Mouse (Mus musculus): ENCODE data around the gene Rhot1. TPM values are rescaled to one million over a fixed set of nuclear protein-coding genes. Genes with fewer than 3 reads are reported as not detected.

Gene Rhot1
- total and polyA plus RNA-seq, 3 experiments: 38.7 to 60.7 (median 57.2) TPM

GRCm38 (mm10) chr11:80292463-80292862 lies 83.6 kb downstream of the Rhot1 start:
- 80% methylated on average over 7 of the region's 7 CpGs for WGBS
- no peak for DNase-seq
- Histone ChIP-seq H3K4me3 (no peak overlapping the region), H3K36me3 (ENCODE audit: control insufficient read depth, insufficient read depth, low read length) (no peaks in the 10 kb centered on the region), H3K27ac (no peak overlapping the region), H3K79me2 (replicated peaks; ENCODE audit: control insufficient read depth, insufficient read depth, low read length) (no peaks in the 10 kb centered on the region), H3K4me1 (ENCODE audit: control insufficient read depth, insufficient read depth, low read length) (peaks cover 9% of the 10 kb centered on the region), H3K9ac (ENCODE audit: low read depth, low read length) (no peak overlapping the region), H3K27me3 (ENCODE audit: control insufficient read depth, insufficient read depth, low read length) (no peaks in the 10 kb centered on the region)
- TF ChIP-seq CTCF (IDR thresholded peaks at IDR 0.05) (no peak), EP300 (IDR thresholded peaks at IDR 0.05; ENCODE audit: insufficient read depth, low read depth, low read length) (no peak), POLR2A (IDR thresholded peaks at IDR 0.05; ENCODE audit: insufficient read depth, low read depth, low read length) (no peak)
- intact Hi-C loops (cut with DNase I): no loop called here

- no peaks in the 10 kb centered on the region for H3K79me2 ChIP-seq (replicated peaks; ENCODE audit: control insufficient read depth, insufficient read depth, low read length)
- intact Hi-C loops (cut with DNase I): no loop called here
- no peak for DNase-seq
- TF ChIP-seq POLR2A (IDR thresholded peaks at IDR 0.05; ENCODE audit: insufficient read depth, low read depth, low read length) (no peak), CTCF (IDR thresholded peaks at IDR 0.05) (no peak), EP300 (IDR thresholded peaks at IDR 0.05; ENCODE audit: insufficient read depth, low read depth, low read length) (no peak)
- no peaks in the 10 kb centered on the region for H3K27me3 ChIP-seq (ENCODE audit: control insufficient read depth, insufficient read depth, low read length)
- no peaks in the 10 kb centered on the region for H3K36me3 ChIP-seq (ENCODE audit: control insufficient read depth, insufficient read depth, low read length)
- 37% methylated on average over 9 of the region's 9 CpGs for WGBS
- peaks cover 6% of the 10 kb centered on the region for H3K4me1 ChIP-seq (ENCODE audit: control insufficient read depth, insufficient read depth, low read length)
- no peak overlapping the region for H3K27ac ChIP-seq
- H3K4me3 ChIP-seq: no peak overlapping the region
- no peak overlapping the region for H3K9ac ChIP-seq (ENCODE audit: low read depth, low read length)
These were observed 86.2 kb downstream of the Rhot1 start for GRCm38 (mm10) chr11:80295066-80295465.

GRCm38 (mm10) chr11:80295785-80296184 lies 87.0 kb downstream of the Rhot1 start:
- 20% methylated on average over 14 of the region's 14 CpGs for whole genome bisulfite sequencing

GRCm38 (mm10) chr11:80299513-80300235 lies 90.9 kb downstream of the Rhot1 start:
- intact Hi-C loops (cut with DNase I): loop anchor here (2.0 to 5.0 kb wide), 2 partner anchors 13 to 53 kb away; no protein-coding TSS in a partner anchor
- 18% methylated on average over 12 of the region's 12 CpGs for WGBS
- Histone ChIP-seq H3K4me1 (ENCODE audit: control insufficient read depth, insufficient read depth, low read length) (peaks cover 4% of the 10 kb centered on the region), H3K4me3 (no peak overlapping the region), H3K36me3 (ENCODE audit: control insufficient read depth, insufficient read depth, low read length) (no peaks in the 10 kb centered on the region), H3K79me2 (replicated peaks; ENCODE audit: control insufficient read depth, insufficient read depth, low read length) (no peaks in the 10 kb centered on the region), H3K27me3 (ENCODE audit: control insufficient read depth, insufficient read depth, low read length) (no peaks in the 10 kb centered on the region), H3K27ac (no peak overlapping the region), H3K9ac (ENCODE audit: low read depth, low read length) (no peak overlapping the region)
- TF ChIP-seq POLR2A (IDR thresholded peaks at IDR 0.05; ENCODE audit: insufficient read depth, low read depth, low read length) (no peak), CTCF (IDR thresholded peaks at IDR 0.05) (no peak), EP300 (IDR thresholded peaks at IDR 0.05; ENCODE audit: insufficient read depth, low read depth, low read length) (no peak)
- no peak for DNase-seq

More at GRCm38 (mm10) chr11:80295785-80296184, 87.0 kb downstream of the Rhot1 start:
- intact Hi-C loops (cut with DNase I): no loop called here
- Histone ChIP-seq H3K79me2 (replicated peaks; ENCODE audit: control insufficient read depth, insufficient read depth, low read length) (no peaks in the 10 kb centered on the region), H3K4me3 (no peak overlapping the region), H3K27me3 (ENCODE audit: control insufficient read depth, insufficient read depth, low read length) (no peaks in the 10 kb centered on the region), H3K27ac (no peak overlapping the region), H3K36me3 (ENCODE audit: control insufficient read depth, insufficient read depth, low read length) (no peaks in the 10 kb centered on the region), H3K9ac (ENCODE audit: low read depth, low read length) (no peak overlapping the region), H3K4me1 (ENCODE audit: control insufficient read depth, insufficient read depth, low read length) (peaks cover 4% of the 10 kb centered on the region)
- DNase-seq: no peak
- TF ChIP-seq CTCF (IDR thresholded peaks at IDR 0.05) (no peak), POLR2A (IDR thresholded peaks at IDR 0.05; ENCODE audit: insufficient read depth, low read depth, low read length) (no peak), EP300 (IDR thresholded peaks at IDR 0.05; ENCODE audit: insufficient read depth, low read depth, low read length) (no peak)

- H3K4me3 ChIP-seq: peak within 1 kb of the TSS; percentile 79
- peaks cover 2% of the 10 kb centered on the region; the same call in 1 of the 2 replicates for H3K4me1 ChIP-seq (ENCODE audit: control insufficient read depth, insufficient read depth, low read length)
- no peaks in the 10 kb centered on the region for H3K27me3 ChIP-seq (ENCODE audit: control insufficient read depth, insufficient read depth, low read length)
- H3K79me2 ChIP-seq (replicated peaks; ENCODE audit: control insufficient read depth, insufficient read depth, low read length): no peaks in the 10 kb centered on the region
- intact Hi-C loops (cut with DNase I): loop anchor here (2.0 to 5.0 kb wide), 2 partner anchors 14 to 52 kb away; no protein-coding TSS in a partner anchor
- H3K27ac ChIP-seq: peak within 1 kb of the TSS; percentile 81
- TF ChIP-seq POLR2A (IDR thresholded peaks at IDR 0.05; ENCODE audit: insufficient read depth, low read depth, low read length): peak; percentile 58; the same call in 1 of the 2 replicates
- 0 out of 2 replicates have a peak, but pooled peaks have one; percentile 13 for TF ChIP-seq EP300 (IDR thresholded peaks at IDR 0.05; ENCODE audit: insufficient read depth, low read depth, low read length)
- TF ChIP-seq CTCF (IDR thresholded peaks at IDR 0.05): no peak
- peak; percentile 84 to 85 for DNase-seq
- H3K9ac ChIP-seq (ENCODE audit: low read depth, low read length): peak within 1 kb of the TSS; percentile 87
- no peaks in the 10 kb centered on the region for H3K36me3 ChIP-seq (ENCODE audit: control insufficient read depth, insufficient read depth, low read length)
- WGBS: under 1% methylated on average over 59 of the region's 81 CpGs
These were observed 91.9 kb downstream of the Rhot1 start, which contains the start of gene Rhbdl3 for GRCm38 (mm10) chr11:80300551-80301315. Gene Rhbdl3 (plus strand): TSS chr11:80300912.

Measured in heart, adult 2 months (tissue).